Mouse (Mus musculus): Measurements from ENCODE around the gene Gtf2a2. TPM values are rescaled to one million over a fixed set of nuclear protein-coding genes. Genes with fewer than 3 reads are reported as not detected.

The Gtf2a2 gene
- polyA plus RNA-seq, 1 experiment = 9.2 TPM

DNA sequence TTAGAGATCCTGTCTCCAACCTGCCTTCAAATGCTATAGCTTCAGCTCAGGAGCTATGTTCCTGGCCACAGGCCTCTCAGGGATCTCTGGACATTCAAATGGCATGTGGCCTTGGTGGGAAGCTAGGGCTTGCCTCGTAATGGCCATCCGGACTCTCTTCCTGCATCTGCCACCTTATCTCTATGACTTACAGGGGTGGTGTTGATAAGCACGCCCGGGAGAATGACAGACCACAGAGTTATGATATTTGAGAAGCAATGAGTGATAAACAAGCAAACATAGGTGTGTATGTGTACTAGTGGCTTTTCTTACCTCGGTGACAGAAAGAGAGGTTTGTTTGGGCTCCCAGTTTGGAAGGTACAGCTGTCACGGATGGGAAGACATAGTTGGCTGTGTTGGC, 33.9 kb downstream of the Gtf2a2 start:
- TF ChIP-seq GATA1 (IDR thresholded peaks at IDR 0.05; ENCODE audit: low read length) = peak; percentile 24; the same call in 1 of the 2 replicates
- TF ChIP-seq TAL1 (IDR thresholded peaks at IDR 0.05; ENCODE audit: low read length) = no peak
- no peaks in the 10 kb centered on the region for H3K36me3 ChIP-seq (ENCODE audit: control insufficient read depth)
- H3K27me3 ChIP-seq (ENCODE audit: control insufficient read depth) = no peaks in the 10 kb centered on the region
- H3K4me1 ChIP-seq (ENCODE audit: control insufficient read depth) = peaks cover 49% of the 10 kb centered on the region
- no peak overlapping the region for H3K4me3 ChIP-seq (replicated peaks)
- H3K9me3 ChIP-seq (ENCODE audit: control insufficient read depth, low read length) = no peaks in the 10 kb centered on the region

DNA sequence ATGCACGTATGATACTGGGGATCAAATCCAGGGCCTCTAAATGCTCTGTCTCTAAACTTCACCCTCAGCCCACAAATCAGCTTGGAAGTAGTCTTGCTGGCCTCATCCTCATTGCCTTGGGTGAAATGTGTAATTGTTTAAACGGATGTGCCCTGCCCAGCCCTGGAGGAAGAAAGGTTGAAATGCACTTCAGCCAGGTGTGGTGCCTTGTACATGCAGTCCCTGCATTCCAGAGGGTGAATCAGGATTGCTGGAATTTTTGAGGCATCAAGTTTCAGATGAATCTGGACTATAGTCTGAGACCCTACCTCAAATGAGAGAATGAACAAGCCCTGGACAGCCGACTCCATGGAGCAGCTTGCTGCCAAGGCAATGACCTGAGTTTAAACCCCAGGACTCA, 35.5 kb downstream of the Gtf2a2 start:
- no peak overlapping the region for H3K4me3 ChIP-seq (replicated peaks)
- H3K9me3 ChIP-seq (ENCODE audit: control insufficient read depth, low read length) = no peaks in the 10 kb centered on the region
- H3K36me3 ChIP-seq (ENCODE audit: control insufficient read depth) = no peaks in the 10 kb centered on the region
- TF ChIP-seq TAL1 (IDR thresholded peaks at IDR 0.05; ENCODE audit: low read length) (no peak), GATA1 (IDR thresholded peaks at IDR 0.05; ENCODE audit: low read length) (no peak)
- peaks cover 43% of the 10 kb centered on the region for H3K4me1 ChIP-seq (ENCODE audit: control insufficient read depth)
- no peaks in the 10 kb centered on the region for H3K27me3 ChIP-seq (ENCODE audit: control insufficient read depth)

GRCm38 (mm10) chr9:70048280-70048679, 35.9 kb downstream of the Gtf2a2 start:
- Histone ChIP-seq H3K27me3 (ENCODE audit: control insufficient read depth) (no peaks in the 10 kb centered on the region), H3K9me3 (ENCODE audit: control insufficient read depth, low read length) (no peaks in the 10 kb centered on the region), H3K4me3 (replicated peaks) (no peak overlapping the region), H3K4me1 (ENCODE audit: control insufficient read depth) (peaks cover 40% of the 10 kb centered on the region), H3K36me3 (ENCODE audit: control insufficient read depth) (no peaks in the 10 kb centered on the region)
- TF ChIP-seq TAL1 (IDR thresholded peaks at IDR 0.05; ENCODE audit: low read length) (no peak), GATA1 (IDR thresholded peaks at IDR 0.05; ENCODE audit: low read length) (no peak)

DNA sequence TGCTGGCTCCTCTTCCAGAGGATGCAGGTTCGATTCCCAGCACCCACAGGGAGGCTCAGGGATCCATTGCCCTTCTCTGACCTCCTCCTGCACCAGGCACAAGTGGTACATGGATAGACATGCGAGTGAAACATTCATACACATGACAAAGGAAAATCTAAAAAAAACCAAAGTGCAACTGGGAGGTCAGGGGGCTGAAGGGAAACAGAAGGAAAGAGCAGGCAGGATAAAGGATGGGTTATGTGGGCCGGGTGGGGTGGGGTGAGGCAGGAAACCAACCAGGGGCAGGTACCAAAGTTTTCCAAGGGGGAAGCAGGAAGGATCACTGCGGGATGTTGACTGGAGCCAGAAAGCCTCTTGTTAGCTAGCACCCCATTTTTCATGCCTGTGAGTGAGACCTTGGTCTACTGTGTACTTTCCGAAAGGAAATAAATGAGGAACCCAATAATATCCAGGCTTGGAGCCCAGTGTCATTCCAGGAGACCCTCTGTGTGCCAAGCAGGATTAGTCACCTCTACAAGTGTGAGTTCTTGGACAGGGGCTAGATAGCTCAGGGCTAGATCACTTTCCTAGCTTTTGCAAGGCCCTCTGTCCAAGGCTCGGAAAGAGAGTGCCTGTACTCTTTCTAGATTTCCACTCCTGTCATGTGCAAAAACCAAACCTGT, 36.5 kb downstream of the Gtf2a2 start:
- TF ChIP-seq GATA1 (IDR thresholded peaks at IDR 0.05; ENCODE audit: low read length) (no peak), TAL1 (IDR thresholded peaks at IDR 0.05; ENCODE audit: low read length) (no peak)
- H3K4me3 ChIP-seq (replicated peaks) = no peak overlapping the region
- H3K4me1 ChIP-seq (ENCODE audit: control insufficient read depth) = peaks cover 35% of the 10 kb centered on the region
- H3K9me3 ChIP-seq (ENCODE audit: control insufficient read depth, low read length) = no peaks in the 10 kb centered on the region
- no peaks in the 10 kb centered on the region for H3K27me3 ChIP-seq (ENCODE audit: control insufficient read depth)
- no peaks in the 10 kb centered on the region for H3K36me3 ChIP-seq (ENCODE audit: control insufficient read depth)

DNA sequence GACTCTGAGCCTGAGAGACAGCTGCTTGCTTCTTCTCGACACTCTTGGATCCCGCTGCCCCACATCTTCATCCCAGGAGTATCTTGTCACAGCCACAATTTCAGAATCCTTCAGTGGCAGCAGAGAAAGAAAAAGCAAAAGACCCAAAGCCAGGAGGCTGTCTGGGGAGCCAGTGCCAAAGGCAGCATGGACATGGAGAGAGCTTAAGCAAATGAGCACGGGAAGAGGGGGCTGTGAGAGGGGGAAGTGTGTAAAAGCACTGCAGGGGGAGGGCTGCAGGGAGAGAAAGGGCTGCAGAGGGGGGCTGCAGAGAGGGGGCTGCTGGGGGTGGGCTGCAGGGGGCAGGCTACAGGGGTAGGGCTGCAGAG, 37.0 kb downstream of the Gtf2a2 start:
- Histone ChIP-seq H3K9me3 (ENCODE audit: control insufficient read depth, low read length) (no peaks in the 10 kb centered on the region), H3K4me3 (replicated peaks) (no peak overlapping the region), H3K36me3 (ENCODE audit: control insufficient read depth) (no peaks in the 10 kb centered on the region), H3K27me3 (ENCODE audit: control insufficient read depth) (no peaks in the 10 kb centered on the region), H3K4me1 (ENCODE audit: control insufficient read depth) (peaks cover 30% of the 10 kb centered on the region)
- TF ChIP-seq GATA1 (IDR thresholded peaks at IDR 0.05; ENCODE audit: low read length) (no peak), TAL1 (IDR thresholded peaks at IDR 0.05; ENCODE audit: low read length) (no peak)

GRCm38 (mm10) chr9:70049839-70050238, 37.5 kb downstream of the Gtf2a2 start:
- Histone ChIP-seq H3K9me3 (ENCODE audit: control insufficient read depth, low read length) (no peaks in the 10 kb centered on the region), H3K4me3 (replicated peaks) (no peak overlapping the region), H3K27me3 (ENCODE audit: control insufficient read depth) (no peaks in the 10 kb centered on the region), H3K4me1 (ENCODE audit: control insufficient read depth) (peaks cover 26% of the 10 kb centered on the region), H3K36me3 (ENCODE audit: control insufficient read depth) (no peaks in the 10 kb centered on the region)
- no peak for TF ChIP-seq TAL1 (IDR thresholded peaks at IDR 0.05; ENCODE audit: low read length)
- TF ChIP-seq GATA1 (IDR thresholded peaks at IDR 0.05; ENCODE audit: low read length) = no peak

- Histone ChIP-seq H3K9me3 (ENCODE audit: control insufficient read depth, low read length) (peaks cover 3% of the 10 kb centered on the region), H3K4me3 (replicated peaks) (no peak overlapping the region), H3K36me3 (ENCODE audit: control insufficient read depth) (no peaks in the 10 kb centered on the region), H3K27me3 (ENCODE audit: control insufficient read depth) (no peaks in the 10 kb centered on the region), H3K4me1 (ENCODE audit: control insufficient read depth) (no peaks in the 10 kb centered on the region; the same call in 1 of the 2 replicates)
- TF ChIP-seq TAL1 (IDR thresholded peaks at IDR 0.05; ENCODE audit: low read length) = no peak
- TF ChIP-seq GATA1 (IDR thresholded peaks at IDR 0.05; ENCODE audit: low read length) = no peak
These were observed 40.4 kb downstream of the Gtf2a2 start for GRCm38 (mm10) chr9:70052730-70053129.

- no peaks in the 10 kb centered on the region for H3K27me3 ChIP-seq (ENCODE audit: control insufficient read depth)
- H3K4me1 ChIP-seq (ENCODE audit: control insufficient read depth) = no peaks in the 10 kb centered on the region
- H3K4me3 ChIP-seq (replicated peaks) = no peak overlapping the region
- TF ChIP-seq TAL1 (IDR thresholded peaks at IDR 0.05; ENCODE audit: low read length) (no peak), GATA1 (IDR thresholded peaks at IDR 0.05; ENCODE audit: low read length) (no peak)
- peaks cover 3% of the 10 kb centered on the region for H3K9me3 ChIP-seq (ENCODE audit: control insufficient read depth, low read length)
- H3K36me3 ChIP-seq (ENCODE audit: control insufficient read depth) = no peaks in the 10 kb centered on the region
These were observed 41.1 kb downstream of the Gtf2a2 start for GRCm38 (mm10) chr9:70053411-70053810.

DNA sequence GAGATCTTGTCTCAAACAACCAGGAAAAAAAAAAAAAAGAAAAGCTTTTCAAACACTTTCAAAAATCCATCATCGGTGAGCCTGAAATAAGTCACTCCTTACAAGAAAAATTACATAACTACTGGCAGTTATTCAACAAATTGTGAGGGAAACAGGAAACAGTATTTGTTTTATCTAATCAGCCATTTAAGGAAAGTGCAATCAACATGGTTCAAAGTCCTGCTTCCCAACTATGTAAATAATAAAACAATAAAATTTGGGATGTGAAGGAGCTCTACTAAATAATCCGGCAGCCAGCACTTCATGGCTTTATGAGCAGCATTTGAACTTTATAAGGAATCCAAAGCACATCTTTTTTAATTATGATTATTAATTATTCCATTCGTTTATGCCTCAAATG, 49.7 kb downstream of the Gtf2a2 start:
- no peaks in the 10 kb centered on the region for H3K4me1 ChIP-seq (ENCODE audit: control insufficient read depth)
- no peaks in the 10 kb centered on the region for H3K36me3 ChIP-seq (ENCODE audit: control insufficient read depth)
- TF ChIP-seq TAL1 (IDR thresholded peaks at IDR 0.05; ENCODE audit: low read length) (no peak), GATA1 (IDR thresholded peaks at IDR 0.05; ENCODE audit: low read length) (no peak)
- no peaks in the 10 kb centered on the region for H3K27me3 ChIP-seq (ENCODE audit: control insufficient read depth)
- no peaks in the 10 kb centered on the region for H3K9me3 ChIP-seq (ENCODE audit: control insufficient read depth, low read length)
- H3K4me3 ChIP-seq (replicated peaks) = no peak overlapping the region

- TF ChIP-seq TAL1 (IDR thresholded peaks at IDR 0.05; ENCODE audit: low read length) (no peak), GATA1 (IDR thresholded peaks at IDR 0.05; ENCODE audit: low read length) (no peak)
- Histone ChIP-seq H3K36me3 (ENCODE audit: control insufficient read depth) (no peaks in the 10 kb centered on the region), H3K9me3 (ENCODE audit: control insufficient read depth, low read length) (no peaks in the 10 kb centered on the region), H3K4me1 (ENCODE audit: control insufficient read depth) (no peaks in the 10 kb centered on the region), H3K4me3 (replicated peaks) (no peak overlapping the region), H3K27me3 (ENCODE audit: control insufficient read depth) (no peaks in the 10 kb centered on the region)
These were observed 55.1 kb downstream of the Gtf2a2 start for GRCm38 (mm10) chr9:70067497-70067896.
